Mouse (Mus musculus) lung, adult 18-20 months (tissue): Measurements from ENCODE around the gene Pdzd7.

Experiments used
- DNase-seq, 2 experiments: peaks; one replicate each; pipeline ENCODE4 v3.0.0; 2022; ENCODE audit warnings: mixed read lengths in 2 of 2

Gene Pdzd7

DNA sequence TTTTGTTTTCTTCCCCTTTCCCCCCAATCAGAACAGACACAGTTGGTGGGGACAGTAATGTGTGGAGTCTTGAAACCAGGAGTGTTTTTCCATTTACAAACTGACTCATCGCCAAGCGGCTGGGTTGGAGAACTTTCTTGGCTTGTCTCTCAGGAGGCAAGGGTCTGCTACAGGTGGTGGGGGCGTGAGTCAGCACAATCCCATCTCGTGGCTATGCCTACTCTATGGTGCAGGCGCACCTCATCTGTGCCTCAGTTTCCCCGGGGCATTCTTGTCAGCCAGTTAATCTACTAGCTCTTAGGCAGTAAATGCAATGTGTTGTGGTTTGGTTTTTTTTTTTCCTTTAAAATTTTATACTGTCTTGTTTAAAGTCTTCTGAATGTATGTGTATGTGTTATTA, 62.2 kb downstream of the Pdzd7 start:
- DNase-seq: no peak

DNA sequence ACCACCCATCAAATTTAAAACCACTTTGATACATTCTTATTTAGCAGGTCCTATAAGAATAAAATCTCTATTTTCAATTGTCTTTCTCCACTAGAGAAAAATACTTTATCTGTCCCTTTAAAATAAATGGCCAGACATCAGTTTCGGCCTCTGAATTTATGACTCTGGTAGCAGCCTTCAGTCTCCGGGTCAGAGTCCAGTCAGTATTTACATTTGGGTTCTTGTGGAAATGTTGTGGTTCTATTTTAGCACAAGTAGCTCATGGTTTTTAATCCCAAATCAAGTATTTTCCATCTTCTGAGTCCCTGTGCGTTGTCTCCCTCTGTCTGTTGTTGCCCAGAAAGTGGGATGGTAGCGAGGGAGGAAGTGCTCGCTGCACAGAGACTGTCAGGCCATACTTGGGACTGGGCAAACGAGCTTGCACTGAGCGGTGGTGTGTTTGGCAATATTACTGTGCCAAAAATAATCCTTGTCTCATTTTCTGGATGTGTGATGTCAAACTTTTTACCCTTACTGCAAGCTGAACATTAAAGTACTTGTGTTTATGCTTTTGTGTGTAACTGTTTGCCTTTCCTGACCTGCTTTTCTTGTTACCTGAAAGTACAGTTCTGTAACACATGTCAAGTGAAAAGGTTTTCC, 62.9 kb downstream of the Pdzd7 start:
- DNase-seq: no peak

DNA sequence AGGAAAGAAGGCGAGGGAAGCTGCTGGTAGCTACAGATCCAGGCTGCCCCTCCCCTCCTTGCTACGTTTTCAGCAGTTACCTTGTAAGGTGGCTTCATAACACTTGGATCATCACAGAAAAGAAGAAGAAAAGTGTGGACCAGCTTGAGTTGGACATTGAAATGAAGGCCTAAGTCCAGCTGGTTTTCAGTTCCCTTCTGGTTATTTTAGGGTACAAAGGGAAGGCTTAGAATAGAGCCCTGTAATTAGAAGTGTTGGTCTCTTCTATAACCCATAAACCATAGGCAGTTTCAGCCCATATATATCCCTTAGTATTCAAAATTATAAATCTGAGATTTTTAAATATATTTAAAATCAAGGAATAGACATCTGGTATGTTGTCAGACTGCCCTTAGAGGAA, 64.7 kb downstream of the Pdzd7 start:
- no peak for DNase-seq

GRCm38 (mm10) chr19:44977148-44977547, 68.4 kb downstream of the Pdzd7 start:
- DNase-seq: no peak
